Mouse (Mus musculus): ENCODE results near the gene Trcg1.

Gene Trcg1

GRCm38 (mm10) chr9:57232341-57232940 lies 3.9 kb upstream of the Trcg1 start:
- DNase-seq (ENCODE audit: low spot score in 2 of 2), result no peak

GRCm38 (mm10) chr9:57233142-57233541 lies 3.2 kb upstream of the Trcg1 start:
- DNase-seq (ENCODE audit: low spot score in 2 of 2), result no peak

GRCm38 (mm10) chr9:57233767-57234166 lies 2.6 kb upstream of the Trcg1 start:
- no peak for DNase-seq (ENCODE audit: low spot score in 2 of 2)

- no peak for DNase-seq (ENCODE audit: low spot score in 2 of 2)
Observed at GRCm38 (mm10) chr9:57237705-57238104, 1.3 kb downstream of the Trcg1 start.

- no peak for DNase-seq (ENCODE audit: low spot score in 2 of 2)
Observed at GRCm38 (mm10) chr9:57238220-57238619, 1.9 kb downstream of the Trcg1 start.

GRCm38 (mm10) chr9:57241111-57241510 lies 4.8 kb downstream of the Trcg1 start:
- no peak for DNase-seq (ENCODE audit: low spot score in 2 of 2)

- DNase-seq (ENCODE audit: low spot score in 2 of 2), result no peak
Observed at GRCm38 (mm10) chr9:57242916-57243315, 6.6 kb downstream of the Trcg1 start.

GRCm38 (mm10) chr9:57244106-57244685 lies 7.8 kb downstream of the Trcg1 start:
- no peak for DNase-seq (ENCODE audit: low spot score in 2 of 2)

- DNase-seq (ENCODE audit: low spot score in 2 of 2), result no peak
Observed at GRCm38 (mm10) chr9:57246482-57246881, 10.1 kb downstream of the Trcg1 start.

- no peak for DNase-seq (ENCODE audit: low spot score in 2 of 2)
Observed at GRCm38 (mm10) chr9:57247201-57247671, 10.9 kb downstream of the Trcg1 start.

GRCm38 (mm10) chr9:57248030-57248942 lies 11.9 kb downstream of the Trcg1 start:
- DNase-seq (ENCODE audit: low spot score in 2 of 2), result no peak

- DNase-seq (ENCODE audit: low spot score in 2 of 2), result no peak
Observed at GRCm38 (mm10) chr9:57250026-57250425, 13.7 kb downstream of the Trcg1 start.

- DNase-seq (ENCODE audit: low spot score in 2 of 2), result no peak
Observed at GRCm38 (mm10) chr9:57251139-57251538, 14.8 kb downstream of the Trcg1 start.

GRCm38 (mm10) chr9:57254061-57254460 lies 17.7 kb downstream of the Trcg1 start:
- no peak for DNase-seq (ENCODE audit: low spot score in 2 of 2)

GRCm38 (mm10) chr9:57254823-57255495 lies 18.6 kb downstream of the Trcg1 start:
- DNase-seq (ENCODE audit: low spot score in 2 of 2), result no peak

GRCm38 (mm10) chr9:57256309-57256708 lies 20.0 kb downstream of the Trcg1 start:
- DNase-seq (ENCODE audit: low spot score in 2 of 2), result no peak

- DNase-seq (ENCODE audit: low spot score in 2 of 2), result no peak
Observed at GRCm38 (mm10) chr9:57256861-57257260, 20.5 kb downstream of the Trcg1 start.

GRCm38 (mm10) chr9:57257627-57258026 lies 21.3 kb downstream of the Trcg1 start:
- DNase-seq (ENCODE audit: low spot score in 2 of 2), result no peak

GRCm38 (mm10) chr9:57259736-57260135 lies 23.4 kb downstream of the Trcg1 start:
- peak; percentile 57 to 94 for DNase-seq (ENCODE audit: low spot score in 2 of 2)

- no peak for DNase-seq (ENCODE audit: low spot score in 2 of 2)
Observed at GRCm38 (mm10) chr9:57260940-57261339, 24.6 kb downstream of the Trcg1 start.

- DNase-seq (ENCODE audit: low spot score in 2 of 2), result peak in 1 of 2 experiments; percentile 57
Observed at GRCm38 (mm10) chr9:57261516-57261912, 25.2 kb downstream of the Trcg1 start.

Data from left cerebral cortex, adult 9 months (tissue).